Mouse (Mus musculus) heart, adult 2 months (tissue): ENCODE measurements around the gene Dusp8.

Experiments
- CTCF ChIP-seq: fragments of 200-600 bp; IDR thresholded peaks from 2 replicates; pipeline ENCODE4 v1.8.1; 2022; ENCODE audit warnings: antibody characterized with exemption, mild to moderate bottlenecking, moderate library complexity
- EP300 ChIP-seq: fragments of 200-500 bp; IDR thresholded peaks from 2 replicates; pipeline ENCODE4 v1.6.1; 2011; ENCODE audit warnings: low read depth, low read length, control low read depth; ENCODE audit not compliant: insufficient read depth

DNA sequence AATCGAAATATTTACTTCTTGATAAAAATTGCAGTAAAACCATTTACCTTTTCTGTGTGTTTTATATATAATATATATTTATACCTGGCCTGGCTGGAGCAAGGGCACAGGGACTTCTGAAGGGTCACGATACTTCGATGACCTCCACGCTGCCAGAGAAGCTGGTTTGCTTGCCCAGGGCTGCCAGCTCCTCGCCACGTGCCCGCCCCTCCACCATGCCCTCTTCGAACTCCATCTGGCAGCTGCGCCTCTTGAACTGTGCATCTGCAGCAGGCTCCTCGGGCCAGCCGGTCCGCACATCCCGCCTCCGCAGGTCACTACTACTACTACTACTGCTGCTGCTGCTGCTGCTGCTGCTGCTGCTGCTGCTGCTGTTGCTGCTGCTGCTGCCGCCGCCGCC is 13.9 kb downstream of the Dusp8 start:
- TF ChIP-seq EP300 (no peak), CTCF (no peak)
